Mouse (Mus musculus) olfactory bulb, adult 2 months (tissue): Measurements from ENCODE around the gene Kif22.

Source experiments
- CTCF ChIP-seq: fragments of 200-500 bp; IDR thresholded peaks from 2 replicates; pipeline ENCODE4 v1.5.1; 2012; ENCODE audit warnings: low read depth, mild to moderate bottlenecking, low read length, moderate library complexity; ENCODE audit not compliant: insufficient read depth
- POLR2A ChIP-seq: fragments of 200-500 bp; IDR thresholded peaks from 2 replicates; pipeline ENCODE4 v1.6.1; 2012; ENCODE audit warnings: mild to moderate bottlenecking, low read depth, low read length, moderate library complexity; ENCODE audit not compliant: insufficient read depth

- no peak for TF ChIP-seq CTCF
- TF ChIP-seq POLR2A = no peak
These were observed 32.8 kb downstream of the Kif22 start for GRCm38 (mm10) chr7:127009307-127010085.
